ENCODE assay signal across 9 mouse cellular contexts in genomic region chr1:176827365-176827764, GRCm38 (mm10). TPM values are rescaled to one million over a fixed set of nuclear protein-coding genes. Genes with fewer than 3 reads are reported as not detected.
DNase-seq lines count a peak whose midpoint lies in the region; ATAC-seq lines count a peak whose summit lies in the region.
"Had no signal": no experiment of that assay in that cellular context is flagged by ENCODE, and none has a peak within 500 bp of the region (broad histone marks: within the 10 kb centered on the region; RNA-seq: fewer than 3 reads in every experiment).

No protein-coding gene starts in this region.

- peak; percentile 97 for DNase-seq in heart, adult 11 months
- DNase-seq in heart, postnatal 4 days: no peak
- DNase-seq in 416B (ENCODE audit: low read depth): peak; percentile 97
- peak; percentile 47 for DNase-seq in lung, postnatal 25 days (ENCODE audit: low spot score)
- DNase-seq in thymus, postnatal 25 days: no peak
- DNase-seq in thymus, postnatal 0 days (ENCODE audit: low spot score): no peak

- peak; percentile 79 for ATAC-seq in erythroid progenitor cell, adult 5-6 weeks (replicated peaks; ENCODE audit: low FRiP score, poor library complexity, severe bottlenecking)
- ATAC-seq in erythroblast, adult 5-6 weeks (replicated peaks; ENCODE audit: low FRiP score, poor library complexity, severe bottlenecking): no peak
- ATAC-seq: CD4-positive, CD25-positive, alpha-beta regulatory T cell, adult 4 months had no signal

RNA-seq across cellular contexts. Expression of gene Sdccag8, which starts 12.9 kb away (rescaled TPM):
- total RNA-seq in heart, postnatal 4 days (2021): 1 to 10 TPM; 3.5 to 3.6 TPM
- total RNA-seq in erythroid progenitor cell, adult 5-6 weeks (2015; ENCODE audit: low replicate concordance): 7.2 and 8.8 TPM in 2 replicates
- 15.3 and 19.1 TPM in 2 replicates for total RNA-seq in erythroid progenitor cell, adult 5-6 weeks (2017; ENCODE audit: low replicate concordance)
- total RNA-seq in erythroblast, adult 5-6 weeks (2015; ENCODE audit: low replicate concordance): 3.1 and 5.0 TPM in 2 replicates
- total RNA-seq in erythroblast, adult 5-6 weeks (2017; ENCODE audit: low replicate concordance): 6.8 and 9.8 TPM in 2 replicates
- 15.8 and 17.7 TPM in 2 replicates for polyA plus RNA-seq in thymus, postnatal 0 days (2015; fragmentation: Nextera tagmentation; extraction: Ambion mirVana)

RNA-seq across cellular contexts. Expression of gene Cep170, which starts 13.5 kb away (rescaled TPM):
- 10 to 100 TPM; 40.4 to 46.8 TPM for total RNA-seq in heart, postnatal 4 days (2021)
- total RNA-seq in erythroid progenitor cell, adult 5-6 weeks (2015; ENCODE audit: low replicate concordance): 35.0 and 56.6 TPM in 2 replicates
- 27.1 and 30.7 TPM in 2 replicates for total RNA-seq in erythroid progenitor cell, adult 5-6 weeks (2017; ENCODE audit: low replicate concordance)
- total RNA-seq in erythroblast, adult 5-6 weeks (2015; ENCODE audit: low replicate concordance): 11.5 and 22.4 TPM in 2 replicates
- total RNA-seq in erythroblast, adult 5-6 weeks (2017; ENCODE audit: low replicate concordance): 12.8 and 23.3 TPM in 2 replicates
- 15.0 and 16.4 TPM in 2 replicates for polyA plus RNA-seq in thymus, postnatal 0 days (2015; fragmentation: Nextera tagmentation; extraction: Ambion mirVana)

Comparison
In these comparisons a context has a peak if more than half of its experiments do, and no peak if none do; other contexts are left out.
1. DNase-seq: peak in heart, adult 11 months (single experiment), 416B (single experiment) and lung, postnatal 25 days (single experiment); none in heart, postnatal 4 days (single experiment), thymus, postnatal 25 days (single experiment) and thymus, postnatal 0 days (single experiment).